Mouse (Mus musculus) liver, adult 2 months (tissue): ENCODE results near the gene Olfr372. TPM values are rescaled to one million over a fixed set of nuclear protein-coding genes. Genes with fewer than 3 reads are reported as not detected.
"Not testable (repeated sequence)": the region's sequence is repeated elsewhere in the genome, so short reads cannot be mapped to it uniquely, and the experiment has no call there.

Experiments
- DNase-seq: peaks from one replicate; pipeline ENCODE4 v3.0.0-alpha.2; 2011; ENCODE audit warnings: low read depth, low spot score; ENCODE audit errors: extremely low read depth
- H3K27ac ChIP-seq: fragments of 200-500 bp; replicated peaks from 2 replicates; pipeline ENCODE4 v1.5.1; 2012; ENCODE audit warnings: low read depth, mild to moderate bottlenecking, control low read depth, inconsistent platforms, low read length; ENCODE audit not compliant: insufficient read depth
- H3K27me3 ChIP-seq: fragments of 200-500 bp; 2 replicates; pipeline ENCODE4 v1.6.1; 2012; ENCODE audit warnings: mild to moderate bottlenecking, moderate library complexity, low read length, inconsistent platforms; ENCODE audit not compliant: control insufficient read depth, insufficient read depth
- H3K36me3 ChIP-seq: fragments of 200-500 bp; 2 replicates; pipeline ENCODE4 v1.6.1; 2012; ENCODE audit warnings: low read length, inconsistent platforms; ENCODE audit not compliant: control insufficient read depth, insufficient read depth
- H3K4me1 ChIP-seq: fragments of 200-500 bp; 2 replicates; pipeline ENCODE4 v1.6.1; 2011; ENCODE audit warnings: low read length; ENCODE audit not compliant: control insufficient read depth, insufficient read depth
- H3K4me3 ChIP-seq: fragments of 200-500 bp; 2 replicates; pipeline ENCODE4 v1.5.1; 2011; ENCODE audit warnings: low read depth, mild to moderate bottlenecking, control low read depth, low read length, moderate library complexity; ENCODE audit not compliant: insufficient read depth
- H3K79me2 ChIP-seq: fragments of 200-500 bp; 2 replicates; pipeline ENCODE4 v1.6.1; 2012; ENCODE audit warnings: inconsistent platforms, mild to moderate bottlenecking, low read length, moderate library complexity; ENCODE audit not compliant: control insufficient read depth, insufficient read depth
- H3K9ac ChIP-seq: fragments of 200-500 bp; 2 replicates; pipeline ENCODE4 v1.6.1; 2012; ENCODE audit warnings: low read depth, mild to moderate bottlenecking, control low read depth, inconsistent platforms, low read length
- CTCF ChIP-seq: fragments of 200-500 bp; IDR thresholded peaks from 2 replicates; pipeline ENCODE4 v1.5.1; 2011; ENCODE audit warnings: low read depth, low read length, control low read depth
- POLR2A ChIP-seq: fragments of 200-500 bp; IDR thresholded peaks from 2 replicates; pipeline ENCODE4 v1.6.1; 2011; ENCODE audit warnings: low read length, control low read depth; ENCODE audit not compliant: insufficient read depth; ENCODE audit errors: extremely low read depth
- WGBS: fragments of 180-500 bp; shearing (Covaris S2); methylation state at CpG from one replicate; pipeline ENCODE4 v1.1.7; 2018; 5-methylcytosine and 5-hydroxymethylcytosine counted together
- polyA plus RNA-seq: library from polyadenylated mRNA; depleted of rRNA; stranded (reverse); fragments of >200 nt; gene quantifications from 2 replicates; pipeline ENCODE4 v1.2.3, GENCODE M21; 2012; rRNA removed
- total RNA-seq: library from RNA; depleted of rRNA; stranded (reverse); fragments of >200 nt; gene quantifications from 2 replicates; pipeline ENCODE4 v1.2.3, GENCODE M21; 2014; rRNA removed

The Olfr372 gene
- total and polyA plus RNA-seq, 2 experiments = not detected

GRCm38 (mm10) chr8:72084744-72085143 lies 43.7 kb downstream of the Olfr372 start:
- no peak overlapping the region for H3K27ac ChIP-seq
- H3K9ac ChIP-seq = no peak overlapping the region
- WGBS = 68% methylated on average over 5 of the region's 5 CpGs
- TF ChIP-seq POLR2A = no peak
- no peak for TF ChIP-seq CTCF
- H3K4me1 ChIP-seq = no peaks in the 10 kb centered on the region
- H3K27me3 ChIP-seq = no peaks in the 10 kb centered on the region
- DNase-seq = no peak
- H3K79me2 ChIP-seq = no peaks in the 10 kb centered on the region
- H3K36me3 ChIP-seq = no peaks in the 10 kb centered on the region
- no peak overlapping the region for H3K4me3 ChIP-seq

- 83% methylated on average over 3 of the region's 3 CpGs for WGBS
- not testable (repeated sequence) for H3K4me3 ChIP-seq, H3K27ac ChIP-seq, H3K4me1 ChIP-seq, H3K27me3 ChIP-seq, H3K9ac ChIP-seq, DNase-seq, H3K79me2 ChIP-seq, H3K36me3 ChIP-seq
Measured at GRCm38 (mm10) chr8:72087611-72088010, 46.6 kb downstream of the Olfr372 start.

GRCm38 (mm10) chr8:72096721-72097120 lies 55.7 kb downstream of the Olfr372 start:
- not testable (repeated sequence) for H3K4me1 ChIP-seq, H3K79me2 ChIP-seq, H3K9ac ChIP-seq, H3K27me3 ChIP-seq, H3K27ac ChIP-seq, H3K4me3 ChIP-seq, DNase-seq, H3K36me3 ChIP-seq

GRCm38 (mm10) chr8:72099377-72100103 lies 58.5 kb downstream of the Olfr372 start:
- WGBS = 68% methylated on average over 6 of the region's 7 CpGs
- not testable (repeated sequence) for H3K27ac ChIP-seq, DNase-seq, H3K36me3 ChIP-seq, H3K27me3 ChIP-seq, H3K4me1 ChIP-seq, H3K4me3 ChIP-seq, H3K79me2 ChIP-seq, H3K9ac ChIP-seq

GRCm38 (mm10) chr8:72105165-72105564 lies 64.1 kb downstream of the Olfr372 start:
- 20% methylated on average over 4 of the region's 4 CpGs for WGBS
- no peak overlapping the region for H3K9ac ChIP-seq
- peak; percentile 19 for DNase-seq

GRCm38 (mm10) chr8:72106740-72107139 lies 65.7 kb downstream of the Olfr372 start, which contains the start of gene Olfr374:
TSS of gene Olfr374 (plus strand) at chr8:72107040.
- no peak within 1 kb of the TSS for H3K4me3 ChIP-seq
- no peaks in the 10 kb centered on the region for H3K4me1 ChIP-seq
- no peak for DNase-seq
- WGBS = 86% methylated on average over 3 of the region's 3 CpGs
- H3K27ac ChIP-seq = no peak within 1 kb of the TSS
- H3K9ac ChIP-seq = no peak within 1 kb of the TSS
- H3K79me2 ChIP-seq = no peaks in the 10 kb centered on the region
- H3K27me3 ChIP-seq = no peaks in the 10 kb centered on the region
- H3K36me3 ChIP-seq = no peaks in the 10 kb centered on the region
- no peak for TF ChIP-seq POLR2A

More at GRCm38 (mm10) chr8:72105165-72105564, 64.1 kb downstream of the Olfr372 start:
- Histone ChIP-seq H3K27ac (no peak overlapping the region), H3K27me3 (no peaks in the 10 kb centered on the region), H3K4me3 (no peak overlapping the region), H3K79me2 (no peaks in the 10 kb centered on the region), H3K4me1 (no peaks in the 10 kb centered on the region), H3K36me3 (no peaks in the 10 kb centered on the region)
- TF ChIP-seq POLR2A (no peak), CTCF (peak; percentile 92)

Other genes starting within 250 kb of the Olfr372 start
- 3.1 and 3.3 TPM in 2 replicates for gene Zfp709, start 159.2 kb upstream of the Olfr372 start, total RNA-seq
- 0.18 and 0.46 TPM in 2 replicates for gene Zfp709, start 159.2 kb upstream of the Olfr372 start, polyA plus RNA-seq
- 3.4 and 3.9 TPM in 2 replicates for gene Zfp882, start 132.6 kb upstream of the Olfr372 start, total RNA-seq
- gene Zfp882, start 132.6 kb upstream of the Olfr372 start, polyA plus RNA-seq = 0.16 and 0.76 TPM in 2 replicates
- 12.7 and 16.9 TPM in 2 replicates for gene Zfp617, start 132.6 kb upstream of the Olfr372 start, total RNA-seq
- 1.7 and 2.0 TPM in 2 replicates for gene Zfp617, start 132.6 kb upstream of the Olfr372 start, polyA plus RNA-seq
- gene Zfp961, start 90.2 kb upstream of the Olfr372 start, total RNA-seq = 5.8 and 7.5 TPM in 2 replicates
- 2.7 and 3.8 TPM in 2 replicates for gene Zfp961, start 90.2 kb upstream of the Olfr372 start, polyA plus RNA-seq
- gene Cyp4f18, start 31.6 kb upstream of the Olfr372 start, total RNA-seq = 0.74 TPM in 2 replicates
- gene Cyp4f18, start 31.6 kb upstream of the Olfr372 start, polyA plus RNA-seq = 0.36 and 1.2 TPM in 2 replicates
- gene Olfr373, start 42.0 kb downstream of the Olfr372 start, total RNA-seq = not detected in 2 replicates
- not detected in 2 replicates for gene Olfr373, start 42.0 kb downstream of the Olfr372 start, polyA plus RNA-seq
- not detected in 2 replicates for gene Olfr374, start 65.8 kb downstream of the Olfr372 start, total RNA-seq
- not detected in 2 replicates for gene Olfr374, start 65.8 kb downstream of the Olfr372 start, polyA plus RNA-seq
- gene Tpm4, start 93.8 kb downstream of the Olfr372 start, total RNA-seq = 23.8 and 26.7 TPM in 2 replicates
- gene Tpm4, start 93.8 kb downstream of the Olfr372 start, polyA plus RNA-seq = 6.9 and 10.1 TPM in 2 replicates
- gene Rab8a, start 120.0 kb downstream of the Olfr372 start, total RNA-seq = 91.4 and 101 TPM in 2 replicates
- 27.5 and 61.4 TPM in 2 replicates for gene Rab8a, start 120.0 kb downstream of the Olfr372 start, polyA plus RNA-seq
- gene Hsh2d, start 148.4 kb downstream of the Olfr372 start, total RNA-seq = 0.07 and 0.18 TPM in 2 replicates
- gene Hsh2d, start 148.4 kb downstream of the Olfr372 start, polyA plus RNA-seq = 0.07 and 0.11 TPM in 2 replicates
- 1.1 and 2.6 TPM in 2 replicates for gene Cib3, start 171.6 kb downstream of the Olfr372 start, total RNA-seq
- 0.60 and 1.5 TPM in 2 replicates for gene Cib3, start 171.6 kb downstream of the Olfr372 start, polyA plus RNA-seq
- gene Gm11034, start 172.4 kb downstream of the Olfr372 start, total RNA-seq = not detected in 2 replicates
- not detected in 2 replicates for gene Gm11034, start 172.4 kb downstream of the Olfr372 start, polyA plus RNA-seq
- gene Fam32a, start 178.5 kb downstream of the Olfr372 start, total RNA-seq = 28.6 and 29.5 TPM in 2 replicates
- 18.8 and 28.4 TPM in 2 replicates for gene Fam32a, start 178.5 kb downstream of the Olfr372 start, polyA plus RNA-seq
- gene Ap1m1, start 198.8 kb downstream of the Olfr372 start, total RNA-seq = 7.9 and 14.9 TPM in 2 replicates
- 38.9 and 39.4 TPM in 2 replicates for gene Ap1m1, start 198.8 kb downstream of the Olfr372 start, polyA plus RNA-seq